Mouse (Mus musculus): Measurements from ENCODE around the gene Ttll4.

The Ttll4 gene

GRCm38 (mm10) chr1:74752833-74753232 is 91.3 kb downstream of the Ttll4 start:
- DNase-seq (ENCODE audit: low spot score in 2 of 2) = no peak
